Mouse (Mus musculus): Measurements from ENCODE around the gene Zfp51. TPM values are rescaled to one million over a fixed set of nuclear protein-coding genes. Genes with fewer than 3 reads are reported as not detected.
"Not testable (repeated sequence)": the region's sequence is repeated elsewhere in the genome, so short reads cannot be mapped to it uniquely, and the experiment has no call there.

The Zfp51 gene
- polyA plus RNA-seq (2016; fragmentation: Nextera tagmentation; extraction: Ambion mirVana): 15.1 and 15.9 TPM in 2 replicates

GRCm38 (mm10) chr17:21450138-21450704 is at the start of gene Zfp51:
TSS of gene Zfp51 (plus strand) at chr17:21450374.
- H3K36me3 ChIP-seq (replicated peaks): peaks cover 6% of the 10 kb centered on the region
- peak within 1 kb of the TSS; percentile 66 for H3K4me3 ChIP-seq
- no peaks in the 10 kb centered on the region for H3K9me3 ChIP-seq
- under 1% methylated on average over 26 of the region's 26 CpGs for WGBS
- H3K27ac ChIP-seq: peak within 1 kb of the TSS; percentile 84
- H3K4me1 ChIP-seq: peaks cover 8% of the 10 kb centered on the region
- peak; percentile 86 for DNase-seq (ENCODE audit: extremely low spot score, low spot score)
- H3K27me3 ChIP-seq (ENCODE audit: poor library complexity, severe bottlenecking): no peaks in the 10 kb centered on the region

- peak; percentile 49 for DNase-seq (ENCODE audit: extremely low spot score, low spot score)
- Histone ChIP-seq H3K27ac (peak within 1 kb of the TSS; percentile 75), H3K4me3 (peak within 1 kb of the TSS; percentile 54), H3K36me3 (replicated peaks) (no peaks in the 10 kb centered on the region), H3K27me3 (ENCODE audit: poor library complexity, severe bottlenecking) (no peaks in the 10 kb centered on the region), H3K4me1 (peaks cover 11% of the 10 kb centered on the region), H3K9me3 (no peaks in the 10 kb centered on the region)
- under 1% methylated on average over 22 of the region's 22 CpGs for WGBS
These were observed 27.2 kb upstream of the Zfp51 start, which contains the start of gene Zfp54 for GRCm38 (mm10) chr17:21422664-21423599. TSS of gene Zfp54 (plus strand) at chr17:21423227.

- not testable (repeated sequence) for DNase-seq (ENCODE audit: extremely low spot score, low spot score); H3K4me1 ChIP-seq; H3K27me3 ChIP-seq (ENCODE audit: poor library complexity, severe bottlenecking); H3K4me3 ChIP-seq; H3K36me3 ChIP-seq (replicated peaks); H3K27ac ChIP-seq; H3K9me3 ChIP-seq
- 85% methylated on average over 9 of the region's 9 CpGs for WGBS
These were observed 11.3 kb upstream of the Zfp51 start for GRCm38 (mm10) chr17:21438806-21439400.

- Histone ChIP-seq H3K27me3 (ENCODE audit: poor library complexity, severe bottlenecking) (no peaks in the 10 kb centered on the region), H3K36me3 (replicated peaks) (peaks cover 6% of the 10 kb centered on the region), H3K9me3 (no peaks in the 10 kb centered on the region), H3K4me1 (peaks cover 8% of the 10 kb centered on the region), H3K27ac (peak overlapping the region; percentile 84), H3K4me3 (peak overlapping the region; percentile 66)
- 0% methylated on average over 3 of the region's 3 CpGs for WGBS
- DNase-seq (ENCODE audit: extremely low spot score, low spot score): peak; percentile 55
These were observed 505 bp upstream of the Zfp51 start for GRCm38 (mm10) chr17:21449669-21450068.

GRCm38 (mm10) chr17:21463550-21463949 is 13.4 kb downstream of the Zfp51 start:
- H3K9me3 ChIP-seq: no peaks in the 10 kb centered on the region
- no peaks in the 10 kb centered on the region for H3K4me1 ChIP-seq
- no peak for DNase-seq (ENCODE audit: extremely low spot score, low spot score)
- peaks cover 70% of the 10 kb centered on the region for H3K36me3 ChIP-seq (replicated peaks)
- H3K27ac ChIP-seq: no peak overlapping the region
- H3K27me3 ChIP-seq (ENCODE audit: poor library complexity, severe bottlenecking): no peaks in the 10 kb centered on the region
- 93% methylated on average over 5 of the region's 5 CpGs for WGBS
- no peak overlapping the region for H3K4me3 ChIP-seq

- Histone ChIP-seq H3K27ac (no peak overlapping the region), H3K27me3 (ENCODE audit: poor library complexity, severe bottlenecking) (no peaks in the 10 kb centered on the region), H3K9me3 (no peaks in the 10 kb centered on the region), H3K36me3 (replicated peaks) (no peaks in the 10 kb centered on the region), H3K4me1 (peaks cover 19% of the 10 kb centered on the region), H3K4me3 (no peak overlapping the region)
- DNase-seq (ENCODE audit: extremely low spot score, low spot score): no peak
- WGBS: 76% methylated on average over 3 of the region's 3 CpGs
These were observed 22.0 kb downstream of the Zfp51 start for GRCm38 (mm10) chr17:21472032-21472652.

GRCm38 (mm10) chr17:21472653-21473307 is 22.6 kb downstream of the Zfp51 start:
- WGBS: 78% methylated on average over 2 of the region's 2 CpGs
- no peak for DNase-seq (ENCODE audit: extremely low spot score, low spot score)
- Histone ChIP-seq H3K27me3 (ENCODE audit: poor library complexity, severe bottlenecking) (no peaks in the 10 kb centered on the region), H3K4me1 (peaks cover 19% of the 10 kb centered on the region), H3K27ac (no peak overlapping the region), H3K4me3 (no peak overlapping the region), H3K9me3 (no peaks in the 10 kb centered on the region), H3K36me3 (replicated peaks) (no peaks in the 10 kb centered on the region)

GRCm38 (mm10) chr17:21473362-21474190 is 23.4 kb downstream of the Zfp51 start:
- Histone ChIP-seq H3K36me3 (replicated peaks) (no peaks in the 10 kb centered on the region), H3K4me3 (no peak overlapping the region), H3K27me3 (ENCODE audit: poor library complexity, severe bottlenecking) (no peaks in the 10 kb centered on the region), H3K4me1 (peaks cover 19% of the 10 kb centered on the region), H3K9me3 (no peaks in the 10 kb centered on the region), H3K27ac (peak overlapping the region; percentile 63; the same call in 1 of the 2 replicates)
- DNase-seq (ENCODE audit: extremely low spot score, low spot score): peak; percentile 26
- WGBS: 38% methylated on average over 14 of the region's 14 CpGs

GRCm38 (mm10) chr17:21474729-21475128 is 24.6 kb downstream of the Zfp51 start:
- H3K4me3 ChIP-seq; DNase-seq (ENCODE audit: extremely low spot score, low spot score); H3K9me3 ChIP-seq; H3K27me3 ChIP-seq (ENCODE audit: poor library complexity, severe bottlenecking); H3K27ac ChIP-seq; H3K36me3 ChIP-seq (replicated peaks): not testable (repeated sequence)
- peaks cover 19% of the 10 kb centered on the region for H3K4me1 ChIP-seq
- 28% methylated on average over 10 of the region's 10 CpGs for WGBS

- not testable (repeated sequence) for H3K27ac ChIP-seq; DNase-seq (ENCODE audit: extremely low spot score, low spot score); H3K36me3 ChIP-seq (replicated peaks)
These were observed 25.1 kb downstream of the Zfp51 start for GRCm38 (mm10) chr17:21475290-21475689.

GRCm38 (mm10) chr17:21476351-21476750 is 26.2 kb downstream of the Zfp51 start:
- 91% methylated on average over 5 of the region's 9 CpGs for WGBS
- H3K4me3 ChIP-seq, H3K27ac ChIP-seq: not testable (repeated sequence)

More at GRCm38 (mm10) chr17:21475290-21475689, 25.1 kb downstream of the Zfp51 start:
- WGBS: 86% methylated on average over 1 of the region's 1 CpGs
- H3K27me3 ChIP-seq (ENCODE audit: poor library complexity, severe bottlenecking); H3K9me3 ChIP-seq; H3K4me3 ChIP-seq: not testable (repeated sequence)
- peaks cover 19% of the 10 kb centered on the region for H3K4me1 ChIP-seq

More at GRCm38 (mm10) chr17:21476351-21476750, 26.2 kb downstream of the Zfp51 start:
- H3K27me3 ChIP-seq (ENCODE audit: poor library complexity, severe bottlenecking); H3K36me3 ChIP-seq (replicated peaks); DNase-seq (ENCODE audit: extremely low spot score, low spot score); H3K9me3 ChIP-seq: not testable (repeated sequence)
- H3K4me1 ChIP-seq: peaks cover 19% of the 10 kb centered on the region
